ENCODE assay signal across 9 mouse cellular contexts in the genomic region with DNA sequence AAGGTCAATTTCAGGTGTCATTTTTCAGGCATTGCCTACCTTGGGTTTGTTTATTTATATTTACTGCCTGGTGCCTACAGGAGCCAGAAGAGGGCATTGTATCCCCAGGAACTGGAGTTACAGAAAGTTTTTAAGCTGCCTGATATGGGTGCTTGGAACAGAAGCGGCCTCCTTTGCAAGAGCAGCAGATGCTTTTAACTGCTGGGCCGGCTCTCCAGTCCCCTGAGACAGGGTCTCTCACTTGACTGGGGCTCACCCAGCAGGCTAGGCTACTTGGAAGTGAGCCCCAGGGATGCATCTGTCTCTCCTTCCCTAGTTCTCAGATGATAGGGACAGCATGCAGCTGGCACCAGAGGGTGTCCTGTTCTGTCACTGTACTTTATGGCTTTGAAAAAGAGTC. TPM values are rescaled to one million over a fixed set of nuclear protein-coding genes. Genes with fewer than 3 reads are reported as not detected.
DNase-seq lines count a peak whose midpoint lies in the region; ATAC-seq and TF ChIP-seq lines count a peak whose summit lies in the region.
"Had no signal": no experiment of that assay in that cellular context is flagged by ENCODE, and none has a peak within 500 bp of the region (broad histone marks: within the 10 kb centered on the region; RNA-seq: fewer than 3 reads in every experiment).

No protein-coding gene starts in this region.

- H3K4me3 ChIP-seq in heart, embryonic 16.5 days (ENCODE audit: low read length) = no peak overlapping the region
- no peak overlapping the region for H3K4me3 ChIP-seq in cortical plate, adult 2 months (ENCODE audit: insufficient read depth, low read length)
- no peak overlapping the region for H3K4me3 ChIP-seq in limb, embryonic 15.5 days

- DNase-seq in heart, postnatal 4 days = no peak
- peak; percentile 48 for DNase-seq in lung, postnatal 36 days
- DNase-seq in lung, postnatal 25 days (ENCODE audit: low spot score) = no peak
- no peak for DNase-seq in urinary bladder, postnatal 25 days (ENCODE audit: low spot score)
- DNase-seq in adrenal gland, postnatal 14 days = no peak

- H3K36me3 ChIP-seq in heart, embryonic 16.5 days (ENCODE audit: control insufficient read depth, insufficient read depth) = no peaks in the 10 kb centered on the region
- H3K36me3 ChIP-seq in limb, embryonic 15.5 days = no peaks in the 10 kb centered on the region

- 59% methylated on average over 2 of the region's 2 CpGs for WGBS in heart, embryonic 16.5 days
- 44% methylated on average over 2 of the region's 2 CpGs for WGBS in limb, embryonic 15.5 days

- H3K9me3 ChIP-seq in heart, embryonic 16.5 days (replicated peaks; ENCODE audit: control insufficient read depth, low read length) = no peaks in the 10 kb centered on the region
- H3K9me3 ChIP-seq in limb, embryonic 15.5 days = no peaks in the 10 kb centered on the region

- TF ChIP-seq CTCF in cortical plate, adult 2 months (IDR thresholded peaks at IDR 0.05; ENCODE audit: extremely low read depth, insufficient read depth, low read length) = 0 out of 2 replicates have a peak, but pooled peaks have one; percentile 7

- no peaks in the 10 kb centered on the region for H3K27me3 ChIP-seq in heart, embryonic 16.5 days (ENCODE audit: control insufficient read depth, insufficient read depth, low read length)
- H3K27me3 ChIP-seq in limb, embryonic 15.5 days = no peaks in the 10 kb centered on the region

- H3K27ac ChIP-seq in heart, embryonic 16.5 days (ENCODE audit: low read length) = peak overlapping the region; percentile 74
- no peak overlapping the region for H3K27ac ChIP-seq in cortical plate, adult 2 months (ENCODE audit: insufficient read depth, low read length)
- H3K27ac ChIP-seq in limb, embryonic 15.5 days = peak overlapping the region; percentile 89
- H3K27ac ChIP-seq: macrophage had no signal

- no peak for TF ChIP-seq POLR2A in cortical plate, adult 2 months (IDR thresholded peaks at IDR 0.05; ENCODE audit: extremely low read depth, insufficient read depth, low read length)

- ATAC-seq in heart, embryonic 16.5 days (replicated peaks; ENCODE audit: extremely low read depth, insufficient read depth, low FRiP score) = no peak
- no peak for ATAC-seq in limb, embryonic 15.5 days (ENCODE audit: insufficient number of reproducible peaks, low FRiP score, low TSS enrichment, low read depth)

- H3K9ac ChIP-seq in heart, embryonic 16.5 days (ENCODE audit: low read length) = no peak overlapping the region
- no peak overlapping the region for H3K9ac ChIP-seq in limb, embryonic 15.5 days

- H3K4me1 ChIP-seq in heart, embryonic 16.5 days (ENCODE audit: control insufficient read depth, insufficient read depth, low read length) = peaks cover 31% of the 10 kb centered on the region
- no peaks in the 10 kb centered on the region for H3K4me1 ChIP-seq in cortical plate, adult 2 months (ENCODE audit: control insufficient read depth, insufficient read depth, low read length)
- H3K4me1 ChIP-seq in limb, embryonic 15.5 days = peaks cover 74% of the 10 kb centered on the region

- H3K4me2 ChIP-seq in heart, embryonic 16.5 days (ENCODE audit: low read depth, low read length) = no peak overlapping the region
- no peak overlapping the region for H3K4me2 ChIP-seq in limb, embryonic 15.5 days

RNA-seq across cellular contexts. Expression of gene Tgoln1, which starts 59.6 kb away (rescaled TPM):
- 25.3 and 26.2 TPM in 2 replicates for polyA plus RNA-seq in heart, embryonic 16.5 days (2015; fragmentation: Nextera tagmentation; extraction: Ambion mirVana)
- total RNA-seq in heart, postnatal 4 days (2021) = 10 to 100 TPM; 31.2 to 32.5 TPM
- 68.7 and 70.3 TPM in 2 replicates for polyA plus RNA-seq in cortical plate, adult 2 months (2012; rRNA removed)
- polyA plus RNA-seq in limb, embryonic 15.5 days (2015; fragmentation: Nextera tagmentation; extraction: Ambion mirVana) = 25.6 and 25.8 TPM in 2 replicates
- total RNA-seq in adrenal gland, postnatal 14 days (2021) = 135 and 142 TPM in 2 replicates
